Mouse (Mus musculus) heart, postnatal 0 days (tissue): ENCODE results near the gene Gm11563. TPM values are rescaled to one million over a fixed set of nuclear protein-coding genes. Genes with fewer than 3 reads are reported as not detected.
"Not testable (repeated sequence)": the region's sequence is repeated elsewhere in the genome, so short reads cannot be mapped to it uniquely, and the experiment has no call there.

Experiments used
- ATAC-seq: fragments of 200-750 bp; cut with Nextera tagmentation; 2 replicates; pipeline ENCODE4 v1.8.0; 2017; ENCODE audit warnings: low read depth, moderate number of reproducible peaks, moderate library complexity; ENCODE audit not compliant: insufficient read depth
- DNase-seq: peaks from one replicate; pipeline ENCODE4 v3.0.0-alpha.2; 2016; ENCODE audit warnings: low spot score
- H3K27ac ChIP-seq: fragments of 300-500 bp; sonication (generic); 2 replicates; pipeline ENCODE4 v1.5.1; 2014; ENCODE audit warnings: low read depth, mild to moderate bottlenecking
- H3K27me3 ChIP-seq: fragments of 300-500 bp; sonication (generic); 2 replicates; pipeline ENCODE4 v1.6.1; 2014; ENCODE audit warnings: low read length, mixed read lengths; ENCODE audit not compliant: control insufficient read depth, insufficient read depth
- H3K36me3 ChIP-seq: fragments of 300-500 bp; sonication (generic); replicated peaks from 2 replicates; pipeline ENCODE4 v1.6.1; 2014; ENCODE audit warnings: low read length, mixed read lengths; ENCODE audit not compliant: control insufficient read depth, insufficient read depth
- H3K4me1 ChIP-seq: fragments of 300-500 bp; sonication (generic); 2 replicates; pipeline ENCODE4 v1.6.1; 2014; ENCODE audit warnings: antibody characterized with exemption; ENCODE audit not compliant: control insufficient read depth, insufficient read depth
- H3K4me2 ChIP-seq: fragments of 300-500 bp; sonication (generic); 2 replicates; pipeline ENCODE4 v1.6.1; 2014; ENCODE audit warnings: low read depth, mild to moderate bottlenecking, low read length, moderate library complexity
- H3K4me3 ChIP-seq: fragments of 300-500 bp; sonication (generic); 2 replicates; pipeline ENCODE4 v1.5.1; 2014; ENCODE audit warnings: low read depth, low read length
- H3K9ac ChIP-seq: fragments of 300-500 bp; sonication (generic); replicated peaks from 2 replicates; pipeline ENCODE4 v1.6.1; 2014; ENCODE audit warnings: low read depth, low read length, mixed read lengths
- H3K9me3 ChIP-seq: fragments of 300-500 bp; sonication (generic); replicated peaks from 2 replicates; pipeline ENCODE4 v1.6.1; 2016; ENCODE audit warnings: low read length; ENCODE audit not compliant: control insufficient read depth
- CTCF ChIP-seq: IDR thresholded peaks from 2 replicates; pipeline ENCODE4 v1.5.1; 2016; ENCODE audit warnings: antibody characterized with exemption, control low read depth, low read depth
- EP300 ChIP-seq: IDR thresholded peaks from 2 replicates; pipeline ENCODE4 v1.6.1; 2016; ENCODE audit warnings: antibody characterized with exemption, low read depth
- WGBS: fragments of 180-500 bp; shearing (Covaris S2); extraction: QIAGEN DNeasy Blood & Tissue Kit; methylation state at CpG from one replicate; pipeline ENCODE4 v1.1.7; 2014; 5-methylcytosine and 5-hydroxymethylcytosine counted together
- polyA plus RNA-seq: library from polyadenylated mRNA; unstranded; fragments of >200 nt; fragmentation: Nextera tagmentation; extraction: Ambion mirVana; gene quantifications from 2 replicates; pipeline ENCODE4 v1.2.1, GENCODE M21; 2015
- total RNA-seq: library from RNA; depleted of rRNA; stranded (reverse); fragments of >200 nt; gene quantifications from 2 replicates; pipeline ENCODE4 v1.2.3, GENCODE M21; 2014; ENCODE audit warnings: low replicate concordance

Gene Gm11563
- total and polyA plus RNA-seq, 2 experiments from 2014 or later = not detected

DNA sequence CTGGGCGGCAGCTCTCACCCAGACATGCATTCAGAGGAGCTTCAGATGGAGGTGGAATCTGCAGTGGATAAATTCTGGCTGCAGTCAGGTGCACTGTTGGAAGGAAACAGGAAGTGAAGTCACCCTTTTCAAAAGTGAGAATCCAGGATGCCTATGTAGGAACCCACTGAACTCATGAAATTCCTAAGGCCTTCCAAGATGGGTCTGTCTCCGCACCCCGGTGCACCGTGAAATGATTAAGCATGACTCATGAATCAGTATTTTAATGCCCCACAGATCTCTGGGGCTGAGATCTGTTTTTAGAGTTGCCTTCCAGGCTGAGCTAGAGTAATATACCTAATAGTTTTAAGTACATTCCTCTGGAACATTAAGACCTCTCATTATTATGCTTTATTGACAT is 496 bp upstream of the Gm11563 start:
- no peak overlapping the region for H3K4me2 ChIP-seq
- H3K4me3 ChIP-seq = no peak overlapping the region
- DNase-seq = no peak
- no peak overlapping the region for H3K9ac ChIP-seq
- TF ChIP-seq EP300 = no peak
- no peak for TF ChIP-seq CTCF
- no peak for ATAC-seq
- H3K36me3 ChIP-seq = no peaks in the 10 kb centered on the region
- H3K4me1 ChIP-seq = no peaks in the 10 kb centered on the region
- H3K27me3 ChIP-seq = no peaks in the 10 kb centered on the region
- 72% methylated on average over 4 of the region's 4 CpGs for WGBS
- H3K27ac ChIP-seq = no peak overlapping the region
- H3K9me3 ChIP-seq = no peaks in the 10 kb centered on the region

DNA sequence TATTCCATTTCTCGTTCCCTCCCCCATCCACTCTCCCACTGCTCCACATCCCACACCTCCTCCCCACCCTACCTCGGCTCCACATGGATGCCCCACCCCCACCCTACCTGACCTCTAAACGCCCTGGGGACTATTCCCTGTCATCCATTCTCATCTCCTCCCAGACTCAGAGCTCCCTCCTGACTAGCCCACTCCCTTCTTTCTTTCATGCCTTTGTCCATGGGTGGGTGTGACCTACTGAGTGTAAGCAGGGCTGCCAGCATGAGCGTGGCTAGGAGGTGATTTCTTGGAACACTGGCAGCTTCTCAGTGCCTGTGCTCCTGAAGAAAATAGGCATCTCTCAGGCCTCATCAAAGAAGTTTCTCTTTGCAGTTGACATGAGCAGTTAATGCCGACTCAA is 1.7 kb downstream of the Gm11563 start:
- 58% methylated on average over 5 of the region's 5 CpGs for WGBS
- TF ChIP-seq CTCF (no peak), EP300 (no peak)
- DNase-seq (no peak), ATAC-seq (no peak)
- no peaks in the 10 kb centered on the region for H3K27me3 ChIP-seq
- H3K36me3 ChIP-seq = no peaks in the 10 kb centered on the region
- H3K9ac ChIP-seq = no peak overlapping the region
- H3K4me2 ChIP-seq = no peak overlapping the region
- no peaks in the 10 kb centered on the region for H3K9me3 ChIP-seq
- H3K27ac ChIP-seq = no peak overlapping the region
- H3K4me3 ChIP-seq = no peak overlapping the region
- H3K4me1 ChIP-seq = no peaks in the 10 kb centered on the region

DNA sequence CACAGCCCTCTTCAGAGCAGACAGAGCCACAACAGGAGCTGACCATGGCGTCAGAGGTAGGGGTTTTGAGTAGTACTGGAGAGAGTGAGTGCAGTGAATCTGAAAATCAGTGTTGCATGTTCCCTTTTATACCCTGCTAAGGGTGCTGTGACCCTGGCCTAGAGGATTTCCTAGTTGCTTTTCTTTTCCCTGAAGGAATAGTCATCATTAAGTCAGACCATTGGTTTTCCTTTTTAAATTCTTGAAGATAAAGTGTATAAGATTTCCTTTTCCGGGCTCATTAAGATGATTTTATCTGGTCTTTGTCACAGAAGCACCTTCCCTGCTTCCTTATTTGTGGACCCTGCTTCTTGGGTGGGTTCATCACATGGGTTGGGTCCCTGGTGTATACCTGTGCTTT is 8.6 kb downstream of the Gm11563 start, which contains the start of gene Gm11555:
Gene Gm11555, minus strand, starts transcription at position 101 of the 400 bp plus-strand sequence.
- no peak for TF ChIP-seq EP300
- TF ChIP-seq CTCF = no peak
- 70% methylated on average over 2 of the region's 2 CpGs for WGBS
- Histone ChIP-seq H3K9me3 (no peaks in the 10 kb centered on the region), H3K9ac (no peak within 1 kb of the TSS), H3K36me3 (no peaks in the 10 kb centered on the region), H3K4me1 (no peaks in the 10 kb centered on the region), H3K27me3 (no peaks in the 10 kb centered on the region), H3K27ac (no peak within 1 kb of the TSS), H3K4me2 (no peak within 1 kb of the TSS), H3K4me3 (no peak within 1 kb of the TSS)
- ATAC-seq (no peak), DNase-seq (no peak)

DNA sequence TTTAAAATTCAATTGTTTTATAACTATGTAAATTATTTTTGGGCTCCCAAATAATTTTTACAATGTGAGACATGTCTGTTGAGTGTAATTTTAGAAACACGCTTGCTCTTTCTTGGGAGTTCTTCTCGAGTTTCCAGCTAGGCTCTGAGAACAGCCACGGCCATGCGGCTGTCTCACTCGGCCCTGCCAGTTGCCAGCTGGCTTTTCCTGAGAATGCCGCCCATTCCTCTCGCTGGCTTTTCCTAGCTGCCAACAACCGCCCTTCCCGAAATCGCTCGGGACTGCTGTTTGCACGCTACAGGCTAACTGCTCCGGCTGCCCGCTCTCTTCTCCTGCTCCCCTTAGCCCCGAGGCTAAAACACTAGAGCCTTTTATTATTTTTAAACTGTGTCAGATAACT is 12.3 kb downstream of the Gm11563 start:
- H3K9me3 ChIP-seq = no peaks in the 10 kb centered on the region
- no peak overlapping the region for H3K4me3 ChIP-seq
- ATAC-seq = no peak
- no peak overlapping the region for H3K9ac ChIP-seq
- WGBS = 77% methylated on average over 15 of the region's 15 CpGs
- H3K27ac ChIP-seq = no peak overlapping the region
- no peak for TF ChIP-seq CTCF
- H3K27me3 ChIP-seq = no peaks in the 10 kb centered on the region
- H3K4me2 ChIP-seq = no peak overlapping the region
- H3K36me3 ChIP-seq = no peaks in the 10 kb centered on the region
- DNase-seq = no peak
- H3K4me1 ChIP-seq = no peaks in the 10 kb centered on the region

DNA sequence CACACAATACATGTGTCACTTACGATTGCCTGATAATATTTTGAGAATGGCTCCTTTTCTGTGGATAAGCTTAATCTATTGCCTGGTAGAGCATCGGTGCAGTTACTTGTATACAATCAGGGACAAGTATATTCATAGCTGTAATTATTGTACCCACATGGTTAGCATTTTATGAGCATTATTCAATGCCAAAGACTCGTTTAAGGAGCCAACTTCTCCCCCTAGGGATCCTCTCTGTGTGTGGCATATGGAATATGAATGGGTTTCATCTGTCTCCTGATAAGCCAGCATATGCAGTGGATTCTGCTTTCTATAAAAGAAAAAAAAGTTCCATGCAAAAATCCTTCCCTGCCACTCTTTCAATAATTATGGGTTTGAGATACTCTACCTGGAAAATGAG is 14.4 kb downstream of the Gm11563 start:
- no peak for ATAC-seq
- H3K9ac ChIP-seq = no peak overlapping the region
- no peaks in the 10 kb centered on the region for H3K9me3 ChIP-seq
- TF ChIP-seq CTCF = no peak
- no peaks in the 10 kb centered on the region for H3K27me3 ChIP-seq
- no peaks in the 10 kb centered on the region for H3K4me1 ChIP-seq
- no peaks in the 10 kb centered on the region for H3K36me3 ChIP-seq
- no peak overlapping the region for H3K27ac ChIP-seq
- 70% methylated on average over 3 of the region's 3 CpGs for WGBS
- no peak overlapping the region for H3K4me2 ChIP-seq
- no peak for DNase-seq
- no peak overlapping the region for H3K4me3 ChIP-seq

DNA sequence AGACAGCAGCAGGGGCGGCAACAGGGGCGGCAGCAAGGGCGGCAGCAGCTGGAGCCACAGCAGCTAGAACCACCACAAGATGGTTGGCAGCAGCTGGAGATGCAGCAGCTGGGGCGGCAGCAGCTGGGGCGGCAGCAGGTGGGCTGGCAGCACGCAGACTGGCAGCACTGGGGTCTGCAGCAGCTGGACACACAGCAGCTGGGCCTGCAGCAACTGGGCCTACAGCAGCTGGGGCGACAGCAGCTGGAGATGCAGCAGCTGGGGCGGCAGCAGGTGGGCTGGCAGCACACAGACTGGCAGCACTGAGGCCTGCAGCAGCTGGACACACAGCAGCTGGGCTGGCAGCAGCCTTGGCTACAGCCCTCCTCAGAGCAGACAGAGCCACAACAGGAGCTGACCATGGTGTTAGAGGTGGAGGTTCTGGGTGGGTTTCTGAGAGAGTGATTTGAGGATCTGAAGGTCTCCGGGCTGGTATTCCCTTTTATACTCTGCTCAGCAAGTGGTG is 15.1 kb downstream of the Gm11563 start, which contains the start of gene Krtap4-7:
Gene Krtap4-7, minus strand, starts transcription at position 455 of the 505 bp plus-strand sequence.
- H3K9me3 ChIP-seq, H3K27me3 ChIP-seq, H3K4me3 ChIP-seq, H3K9ac ChIP-seq, H3K4me2 ChIP-seq, H3K36me3 ChIP-seq, H3K4me1 ChIP-seq, DNase-seq, ATAC-seq, H3K27ac ChIP-seq: not testable (repeated sequence)
- 78% methylated on average over 9 of the region's 9 CpGs for WGBS
